Mouse (Mus musculus): ENCODE measurements around the gene Dll4. TPM values are rescaled to one million over a fixed set of nuclear protein-coding genes. Genes with fewer than 3 reads are reported as not detected.
A peak's percentile ranks its signal among the peaks of the same experiment; 100 is the strongest.

The Dll4 gene
- 3.7 TPM in 2 replicates for polyA plus RNA-seq (2015; fragmentation: Nextera tagmentation; extraction: Ambion mirVana)

DNA sequence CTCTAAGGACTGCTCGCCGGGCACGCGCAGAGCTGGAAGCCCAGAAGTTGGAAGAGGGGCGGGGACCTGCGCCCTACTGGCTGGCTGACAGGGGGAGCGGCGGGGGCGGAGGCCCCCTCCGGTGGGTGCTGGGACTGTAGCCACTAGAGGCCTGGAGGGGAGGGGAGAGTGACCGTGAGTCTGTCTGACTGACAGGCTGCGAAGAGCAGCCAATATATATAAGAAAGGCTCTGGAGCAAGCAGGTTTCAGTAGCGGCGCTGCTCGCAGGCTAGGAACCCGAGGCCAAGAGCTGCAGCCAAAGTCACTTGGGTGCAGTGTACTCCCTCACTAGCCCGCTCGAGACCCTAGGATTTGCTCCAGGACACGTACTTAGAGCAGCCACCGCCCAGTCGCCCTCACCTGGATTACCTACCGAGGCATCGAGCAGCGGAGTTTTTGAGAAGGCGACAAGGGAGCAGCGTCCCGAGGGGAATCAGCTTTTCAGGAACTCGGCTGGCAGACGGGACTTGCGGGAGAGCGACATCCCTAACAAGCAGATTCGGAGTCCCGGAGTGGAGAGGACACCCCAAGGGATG, at the start of gene Dll4:
Gene Dll4 (plus strand): TSS at position 217 of the 576 bp plus-strand sequence.
- H3K27me3 ChIP-seq (ENCODE audit: control insufficient read depth, insufficient read depth, low read length): peaks cover 15% of the 10 kb centered on the region; the same call in 1 of the 2 replicates
- H3K9ac ChIP-seq (ENCODE audit: low read length): peak within 1 kb of the TSS; percentile 65
- no peaks in the 10 kb centered on the region for H3K9me3 ChIP-seq (ENCODE audit: control insufficient read depth, low read length)
- peak; percentile 89 for DNase-seq (ENCODE audit: low spot score)
- ATAC-seq (ENCODE audit: low FRiP score, low TSS enrichment): peak; percentile 73
- peak within 1 kb of the TSS; percentile 55 for H3K4me3 ChIP-seq (ENCODE audit: low read depth, low read length)
- TF ChIP-seq CTCF (IDR thresholded peaks at IDR 0.05; ENCODE audit: low read depth): peak; percentile 41
- TF ChIP-seq EP300 (optimal IDR thresholded peaks at IDR 0.05): no peak
- peak within 1 kb of the TSS; percentile 88 for H3K4me2 ChIP-seq (replicated peaks; ENCODE audit: low read depth)
- peaks cover 7% of the 10 kb centered on the region for H3K4me1 ChIP-seq (replicated peaks; ENCODE audit: control insufficient read depth, insufficient read depth)
- H3K27ac ChIP-seq (replicated peaks): peak within 1 kb of the TSS; percentile 75
- no peaks in the 10 kb centered on the region for H3K36me3 ChIP-seq (ENCODE audit: control insufficient read depth, insufficient read depth, low read length)
- WGBS: under 1% methylated on average over 33 of the region's 33 CpGs

DNA sequence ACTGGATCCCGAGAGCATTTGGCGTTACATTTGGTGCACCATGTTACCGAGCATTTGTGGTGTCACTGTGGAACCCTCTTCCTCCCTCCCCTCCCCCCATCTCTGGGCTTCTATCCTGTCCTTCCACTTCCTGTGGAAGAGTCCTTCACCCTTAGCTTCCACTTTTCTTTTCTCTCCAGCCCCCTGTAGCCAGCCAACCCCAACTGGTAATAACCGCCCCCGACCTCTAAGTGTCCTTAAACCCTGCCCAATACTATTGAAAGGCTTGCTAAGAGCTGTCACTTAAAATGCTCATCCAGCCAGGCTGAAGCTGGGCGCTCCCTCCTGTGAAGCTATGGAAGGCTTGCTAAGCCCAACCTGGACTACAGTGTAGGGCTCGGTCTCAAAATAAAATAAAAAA, 48.7 kb upstream of the Dll4 start:
- H3K9me3 ChIP-seq (ENCODE audit: control insufficient read depth, low read length): no peaks in the 10 kb centered on the region
- ATAC-seq (ENCODE audit: low FRiP score, low TSS enrichment): no peak
- WGBS: 82% methylated on average over 7 of the region's 7 CpGs

DNA sequence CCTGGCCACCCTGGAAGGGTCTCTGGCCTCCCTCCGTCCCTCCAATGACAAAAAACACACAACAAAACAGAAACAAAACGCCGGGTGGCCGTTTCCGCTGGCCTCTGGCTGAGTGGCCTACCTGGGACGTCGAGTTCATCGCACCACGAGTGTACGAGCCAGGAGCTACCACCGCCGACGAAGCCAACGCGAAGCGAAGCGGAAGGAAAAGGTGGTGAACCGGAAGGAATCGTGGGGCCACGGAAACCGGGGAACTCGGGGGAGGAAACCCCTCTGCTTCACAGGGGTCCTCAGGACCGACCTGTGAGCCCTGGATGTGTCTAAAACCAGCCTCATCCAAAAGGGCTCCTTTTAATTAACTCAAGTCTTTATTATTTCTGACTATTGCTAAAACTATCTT, 47.8 kb upstream of the Dll4 start:
- TF ChIP-seq EP300 (optimal IDR thresholded peaks at IDR 0.05): no peak
- no peak for TF ChIP-seq CTCF (IDR thresholded peaks at IDR 0.05; ENCODE audit: low read depth)
- 86% methylated on average over 23 of the region's 23 CpGs for WGBS
- no peaks in the 10 kb centered on the region for H3K9me3 ChIP-seq (ENCODE audit: control insufficient read depth, low read length)

More for the DNA sequence above, 48.7 kb upstream of the Dll4 start:
- TF ChIP-seq CTCF (IDR thresholded peaks at IDR 0.05; ENCODE audit: low read depth) (no peak), EP300 (optimal IDR thresholded peaks at IDR 0.05) (no peak)
- Histone ChIP-seq H3K27ac (replicated peaks) (no peak overlapping the region), H3K36me3 (ENCODE audit: control insufficient read depth, insufficient read depth, low read length) (no peaks in the 10 kb centered on the region), H3K27me3 (ENCODE audit: control insufficient read depth, insufficient read depth, low read length) (no peaks in the 10 kb centered on the region), H3K9ac (ENCODE audit: low read length) (no peak overlapping the region), H3K4me2 (replicated peaks; ENCODE audit: low read depth) (no peak overlapping the region), H3K4me3 (ENCODE audit: low read depth, low read length) (no peak overlapping the region), H3K4me1 (replicated peaks; ENCODE audit: control insufficient read depth, insufficient read depth) (no peaks in the 10 kb centered on the region)
- no peak for DNase-seq (ENCODE audit: low spot score)

DNA sequence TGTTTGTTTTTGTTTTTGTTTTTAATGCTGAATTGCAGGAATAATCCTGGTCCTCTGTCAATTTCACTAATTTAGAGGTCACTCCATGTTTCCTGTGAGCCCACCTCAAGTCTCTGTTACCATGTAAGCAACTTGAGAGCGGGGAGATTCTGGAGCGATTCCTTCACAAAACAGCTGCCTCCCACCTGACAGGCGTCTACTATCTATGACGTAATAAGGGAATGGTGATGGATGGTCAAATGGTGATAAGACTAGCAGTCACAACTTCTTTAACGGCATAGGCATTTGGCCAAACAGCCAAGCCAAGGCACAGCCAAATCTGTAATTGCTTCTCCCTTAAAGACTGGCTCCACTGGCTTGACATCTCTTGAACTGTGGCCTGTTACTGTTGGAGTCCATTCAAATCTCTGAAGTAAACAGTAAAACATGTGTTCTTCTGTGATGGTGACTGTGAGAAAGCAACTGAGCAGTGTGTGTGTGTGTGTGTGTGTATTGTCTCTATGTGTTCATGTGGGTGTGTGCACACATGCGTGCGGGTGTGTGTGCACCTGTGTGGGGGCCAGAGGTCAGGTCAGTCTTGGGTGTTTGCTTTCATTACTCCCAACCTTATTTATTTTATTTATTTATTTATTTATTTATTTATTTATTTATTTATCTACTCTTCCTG, 43.6 kb upstream of the Dll4 start:
- Histone ChIP-seq H3K9ac (ENCODE audit: low read length) (no peak overlapping the region), H3K9me3 (ENCODE audit: control insufficient read depth, low read length) (no peaks in the 10 kb centered on the region), H3K36me3 (ENCODE audit: control insufficient read depth, insufficient read depth, low read length) (no peaks in the 10 kb centered on the region), H3K4me3 (ENCODE audit: low read depth, low read length) (no peak overlapping the region), H3K4me1 (replicated peaks; ENCODE audit: control insufficient read depth, insufficient read depth) (no peaks in the 10 kb centered on the region), H3K4me2 (replicated peaks; ENCODE audit: low read depth) (no peak overlapping the region), H3K27ac (replicated peaks) (no peak overlapping the region), H3K27me3 (ENCODE audit: control insufficient read depth, insufficient read depth, low read length) (no peaks in the 10 kb centered on the region)
- no peak for DNase-seq (ENCODE audit: low spot score)
- 57% methylated on average over 7 of the region's 7 CpGs for WGBS
- TF ChIP-seq EP300 (optimal IDR thresholded peaks at IDR 0.05) (no peak), CTCF (IDR thresholded peaks at IDR 0.05; ENCODE audit: low read depth) (no peak)
- ATAC-seq (ENCODE audit: low FRiP score, low TSS enrichment): no peak

More for the DNA sequence above, 47.8 kb upstream of the Dll4 start:
- Histone ChIP-seq H3K4me1 (replicated peaks; ENCODE audit: control insufficient read depth, insufficient read depth) (no peaks in the 10 kb centered on the region), H3K27ac (replicated peaks) (no peak overlapping the region), H3K4me2 (replicated peaks; ENCODE audit: low read depth) (no peak overlapping the region), H3K27me3 (ENCODE audit: control insufficient read depth, insufficient read depth, low read length) (no peaks in the 10 kb centered on the region), H3K4me3 (ENCODE audit: low read depth, low read length) (no peak overlapping the region), H3K9ac (ENCODE audit: low read length) (no peak overlapping the region), H3K36me3 (ENCODE audit: control insufficient read depth, insufficient read depth, low read length) (no peaks in the 10 kb centered on the region)
- ATAC-seq (ENCODE audit: low FRiP score, low TSS enrichment): no peak
- no peak for DNase-seq (ENCODE audit: low spot score)

DNA sequence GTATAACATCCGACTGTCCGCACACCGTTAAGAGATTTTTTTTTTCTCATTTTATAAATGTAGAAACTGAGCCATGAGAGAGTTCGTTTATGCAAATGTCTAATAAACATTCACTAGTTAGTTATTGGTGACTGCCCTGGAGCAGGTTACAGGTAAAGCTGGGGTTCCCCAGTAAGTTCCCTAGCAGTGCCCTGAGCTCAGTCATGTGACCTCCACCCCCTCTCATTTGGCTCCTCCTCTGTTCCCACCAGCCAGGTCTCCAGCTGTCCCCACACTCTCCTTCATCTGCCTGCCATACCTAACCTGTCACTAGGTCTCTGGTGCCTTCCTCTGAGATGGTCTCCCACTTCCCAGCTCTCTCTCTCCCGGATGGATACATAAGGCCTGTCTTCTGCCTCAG, 38.2 kb upstream of the Dll4 start:
- no peak overlapping the region for H3K9ac ChIP-seq (ENCODE audit: low read length)
- 88% methylated on average over 5 of the region's 5 CpGs for WGBS
- TF ChIP-seq EP300 (optimal IDR thresholded peaks at IDR 0.05) (no peak), CTCF (IDR thresholded peaks at IDR 0.05; ENCODE audit: low read depth) (no peak)
- H3K36me3 ChIP-seq (ENCODE audit: control insufficient read depth, insufficient read depth, low read length): no peaks in the 10 kb centered on the region
- no peaks in the 10 kb centered on the region for H3K9me3 ChIP-seq (ENCODE audit: control insufficient read depth, low read length)
- ATAC-seq (ENCODE audit: low FRiP score, low TSS enrichment) (no peak), DNase-seq (ENCODE audit: low spot score) (no peak)
- no peak overlapping the region for H3K4me3 ChIP-seq (ENCODE audit: low read depth, low read length)
- H3K27ac ChIP-seq (replicated peaks): no peak overlapping the region
- 0 out of 2 replicates have a peak, but pooled peaks cover 2% of the 10 kb centered on the region for H3K4me1 ChIP-seq (replicated peaks; ENCODE audit: control insufficient read depth, insufficient read depth)
- H3K4me2 ChIP-seq (replicated peaks; ENCODE audit: low read depth): no peak overlapping the region
- no peaks in the 10 kb centered on the region for H3K27me3 ChIP-seq (ENCODE audit: control insufficient read depth, insufficient read depth, low read length)
